Mouse (Mus musculus) left cerebral cortex, postnatal 25 days (tissue): ENCODE results near the gene Spred2. TPM values are rescaled to one million over a fixed set of nuclear protein-coding genes. Genes with fewer than 3 reads are reported as not detected.
A peak's percentile ranks its signal among the peaks of the same experiment; 100 is the strongest.

Experiments
- DNase-seq, 2 experiments: peaks; one replicate each; pipeline ENCODE4 v3.0.0; 2022; ENCODE audit warnings: low spot score in 2 of 2, mixed read lengths in 1 of 2
- intact Hi-C: fragments of 180-260 bp; cut with DNase I; formaldehyde crosslinking; loops from one replicate; pipeline ENCODE4 v1.15.1; 2025
- total RNA-seq, 2 experiments: library from RNA; stranded (reverse); gene quantifications; 2 replicates each; pipeline ENCODE4 v1.2.3; 2021

The Spred2 gene
- total RNA-seq, 2 experiments from 2014 or later, result 83.7 to 110 TPM

DNA sequence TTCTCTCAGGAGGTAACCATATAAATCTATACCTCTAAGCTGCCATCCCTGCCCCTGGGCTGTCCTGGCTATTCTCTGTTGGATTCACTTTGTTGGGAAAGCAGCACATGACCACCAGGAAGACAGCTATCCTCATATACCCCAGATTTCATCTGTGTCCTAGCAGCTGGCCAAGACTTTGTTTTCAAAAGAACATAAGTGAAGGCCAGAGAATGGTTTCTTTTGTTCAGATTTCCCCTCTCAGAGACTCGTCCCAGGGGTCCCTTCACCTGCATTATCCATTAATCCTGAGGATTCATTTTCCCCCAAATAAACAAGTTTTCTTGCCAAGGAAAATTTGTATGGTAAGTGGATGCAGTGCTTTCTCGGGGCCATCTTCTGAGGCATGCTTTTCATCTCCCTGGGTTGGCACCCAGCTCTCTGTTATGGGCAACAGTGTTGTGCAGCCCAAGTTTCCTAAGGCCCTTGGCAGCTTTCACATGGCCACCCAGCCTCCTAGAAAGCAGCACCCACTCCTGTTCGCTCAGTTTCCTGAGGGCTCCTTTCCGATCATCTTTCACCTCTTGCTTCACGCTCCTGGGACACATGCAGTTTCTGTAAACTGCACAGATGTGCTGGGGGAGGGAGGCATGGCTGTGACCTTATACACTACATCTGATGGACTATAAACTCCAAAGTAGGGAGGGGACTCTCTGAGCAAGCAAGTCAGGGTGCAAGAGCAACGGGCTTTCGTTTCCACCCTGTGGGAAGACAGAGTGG lies 49.0 kb downstream of the Spred2 start:
- intact Hi-C loops, result no loop called here
- no peak for DNase-seq

DNA sequence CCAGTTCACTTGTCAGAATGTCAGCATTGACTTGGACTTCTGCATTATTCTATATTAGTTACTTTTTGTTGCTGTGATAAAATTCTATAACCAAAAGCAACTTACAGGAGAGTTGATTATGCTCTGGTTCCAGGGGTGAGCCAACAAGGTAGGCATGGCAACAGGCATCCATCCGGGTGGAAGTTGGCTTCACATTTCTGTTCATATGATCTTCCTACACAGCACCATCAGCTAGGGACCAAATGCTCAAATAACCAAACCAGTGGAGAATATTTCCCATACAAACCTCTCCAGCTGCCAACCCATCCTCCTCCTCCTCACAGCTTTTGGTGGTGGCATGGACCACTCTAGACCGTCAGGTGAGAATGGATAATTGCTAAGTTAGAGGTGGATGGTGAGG lies 51.9 kb downstream of the Spred2 start:
- no peak for DNase-seq
- intact Hi-C loops, result no loop called here

DNA sequence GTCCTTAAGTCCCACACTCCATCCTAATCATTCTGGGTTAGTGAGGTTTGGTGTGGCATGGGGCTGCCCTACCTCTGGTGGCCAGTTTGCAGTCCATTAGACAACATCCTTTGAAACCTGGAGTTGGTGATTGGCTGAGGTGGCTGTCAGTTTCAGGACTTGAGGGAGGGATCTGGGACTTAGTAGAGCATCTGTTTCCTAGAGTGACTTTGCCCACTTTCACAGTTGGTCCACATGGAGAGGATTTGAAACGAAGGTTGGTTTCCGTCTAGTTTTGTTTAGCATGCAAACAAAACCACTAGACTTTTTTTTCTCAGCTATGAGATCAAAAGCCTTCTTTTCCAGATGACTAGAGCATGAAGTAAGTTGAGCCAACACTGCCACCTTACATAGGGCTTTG lies 53.5 kb downstream of the Spred2 start:
- DNase-seq, result peak in 1 of 2 experiments; percentile 33
- intact Hi-C loops, result no loop called here

DNA sequence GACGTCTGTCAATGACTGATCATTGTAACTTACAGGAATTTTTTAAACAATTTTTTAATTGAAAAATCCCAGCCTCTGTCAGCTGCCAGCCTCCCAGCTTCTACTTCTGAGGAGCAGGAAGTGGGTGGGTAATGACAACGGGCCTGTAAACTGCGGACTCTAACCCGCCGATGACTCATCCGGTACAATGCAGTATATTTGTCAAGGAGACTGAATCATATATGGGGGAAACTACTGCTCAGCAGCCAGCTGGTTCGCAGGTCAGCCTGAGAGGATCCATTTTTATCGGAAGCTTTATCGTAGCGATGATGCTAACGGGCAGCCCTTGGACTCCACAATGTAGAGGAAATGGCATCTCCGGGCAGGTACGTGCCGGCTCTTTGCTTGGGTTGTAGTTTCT lies 55.2 kb downstream of the Spred2 start:
- intact Hi-C loops, result no loop called here
- DNase-seq, result peak; percentile 59 to 88

DNA sequence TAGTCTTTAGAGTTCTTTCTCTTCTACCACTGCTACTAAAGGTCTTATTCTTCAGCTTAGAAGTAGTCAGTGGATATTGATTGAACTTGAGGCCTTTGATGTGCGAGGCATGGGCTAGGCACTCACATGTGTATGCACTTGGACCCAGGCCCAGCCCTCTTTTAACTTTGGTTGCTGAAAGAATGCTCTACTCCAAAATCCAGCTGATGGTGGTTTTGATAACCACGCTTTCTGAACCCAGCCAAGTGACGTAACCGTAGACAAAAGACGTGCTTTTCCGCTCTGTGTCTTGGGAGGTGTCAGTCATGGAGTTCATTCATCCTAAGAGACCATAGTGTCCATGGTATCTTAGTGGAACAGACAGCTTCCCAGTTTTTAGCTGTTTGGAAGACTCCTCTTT lies 57.9 kb downstream of the Spred2 start:
- intact Hi-C loops, result loop anchor here (5.0 kb wide), 2 partner anchors 55 kb away; no protein-coding TSS in a partner anchor

DNA sequence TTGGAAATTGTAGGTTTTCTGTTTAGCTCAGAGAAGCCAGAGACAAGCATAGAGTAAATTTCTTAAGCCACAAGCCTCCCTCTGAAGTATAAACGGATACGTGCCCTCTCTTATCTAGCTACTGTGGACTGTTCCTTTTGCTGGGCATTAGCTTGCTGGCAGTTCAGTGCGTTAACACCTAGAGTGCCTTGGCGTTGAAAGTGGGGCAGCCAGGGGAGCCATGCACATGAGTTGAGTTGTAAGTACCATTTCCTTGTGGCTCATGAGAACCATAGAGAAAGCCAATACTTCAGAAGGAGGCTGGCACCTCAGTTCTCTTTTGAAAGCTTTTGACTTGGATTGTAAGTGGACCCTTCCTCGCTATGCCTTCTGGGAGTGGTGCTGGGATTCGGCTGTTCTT lies 58.6 kb downstream of the Spred2 start:
- intact Hi-C loops, result loop anchor here (5.0 kb wide), 2 partner anchors 55 kb away; no protein-coding TSS in a partner anchor
- no peak for DNase-seq

More for the DNA sequence above, 57.9 kb downstream of the Spred2 start:
- no peak for DNase-seq

DNA sequence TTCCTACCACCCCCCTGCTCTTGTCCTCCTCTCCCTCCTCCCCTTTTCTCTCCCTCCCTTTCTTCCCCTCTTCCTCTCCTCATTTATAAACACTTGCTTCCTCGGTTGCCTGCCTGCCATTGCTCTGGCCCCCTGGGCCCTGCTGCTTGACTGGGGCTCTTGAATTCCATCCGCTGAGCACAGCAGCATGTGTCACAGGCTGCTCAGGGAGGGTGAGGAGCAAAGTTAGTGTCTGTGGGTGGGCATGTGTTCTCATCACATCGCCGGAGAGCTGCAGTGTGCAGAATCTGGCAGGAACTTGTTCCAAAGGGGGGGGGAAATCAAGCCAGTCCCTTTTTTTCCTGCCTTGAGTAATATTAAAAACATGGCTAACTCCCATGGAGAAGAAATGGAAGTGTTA lies 59.1 kb downstream of the Spred2 start:
- peak in 1 of 2 experiments; percentile 85 for DNase-seq
- intact Hi-C loops, result loop anchor here (5.0 kb wide), 2 partner anchors 54 to 56 kb away; no protein-coding TSS in a partner anchor

DNA sequence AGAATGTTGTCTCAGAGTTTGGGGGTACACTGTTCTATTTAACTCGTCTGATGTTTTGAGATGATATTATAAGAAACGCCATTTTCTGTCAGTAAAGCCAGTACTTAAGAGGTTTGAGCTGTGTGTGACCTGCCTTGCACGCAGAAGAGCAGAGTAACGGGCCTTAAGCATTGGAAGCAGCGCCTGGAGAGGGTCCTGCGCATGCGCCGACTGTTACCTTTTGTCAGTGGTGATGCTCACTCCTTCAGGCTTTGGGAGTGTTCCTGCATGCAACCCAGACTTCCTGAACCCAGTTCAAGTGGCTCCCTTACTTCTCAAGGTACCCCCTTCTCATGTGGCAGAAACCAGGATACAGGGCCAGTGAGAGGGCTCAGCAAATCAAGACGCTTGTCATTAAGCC lies 59.9 kb downstream of the Spred2 start:
- intact Hi-C loops, result loop anchor here (5.0 kb wide), 2 partner anchors 53 to 57 kb away; no protein-coding TSS in a partner anchor

DNA sequence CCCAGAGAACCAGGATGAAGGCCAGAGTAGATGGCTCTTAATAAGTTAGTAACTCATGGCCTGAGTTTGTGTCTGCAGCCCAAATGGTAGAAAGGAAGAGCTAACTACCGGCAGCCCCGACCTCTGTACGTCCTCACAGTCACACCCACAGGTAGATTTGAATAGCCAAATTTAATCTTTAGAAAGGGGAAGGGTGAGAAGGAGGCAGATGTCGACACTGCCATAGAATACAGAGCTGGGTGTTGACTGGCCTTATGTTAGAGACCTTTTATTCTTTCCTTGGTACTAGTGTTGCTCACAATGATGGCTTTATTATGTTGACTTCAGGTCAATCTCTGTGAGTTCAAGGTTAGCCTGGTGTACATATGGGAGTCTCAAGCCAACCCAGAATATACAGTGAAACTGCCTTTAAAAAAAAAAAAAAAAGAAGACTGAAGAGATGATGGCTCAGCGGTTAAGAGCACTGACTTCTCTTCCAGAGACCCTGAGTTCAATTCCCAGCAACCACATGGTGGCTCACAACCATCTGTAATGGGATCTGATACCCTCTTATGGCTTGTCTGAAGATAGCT lies 61.2 kb downstream of the Spred2 start:
- DNase-seq, result no peak
- intact Hi-C loops, result no loop called here

More for the DNA sequence above, 59.9 kb downstream of the Spred2 start:
- no peak for DNase-seq

DNA sequence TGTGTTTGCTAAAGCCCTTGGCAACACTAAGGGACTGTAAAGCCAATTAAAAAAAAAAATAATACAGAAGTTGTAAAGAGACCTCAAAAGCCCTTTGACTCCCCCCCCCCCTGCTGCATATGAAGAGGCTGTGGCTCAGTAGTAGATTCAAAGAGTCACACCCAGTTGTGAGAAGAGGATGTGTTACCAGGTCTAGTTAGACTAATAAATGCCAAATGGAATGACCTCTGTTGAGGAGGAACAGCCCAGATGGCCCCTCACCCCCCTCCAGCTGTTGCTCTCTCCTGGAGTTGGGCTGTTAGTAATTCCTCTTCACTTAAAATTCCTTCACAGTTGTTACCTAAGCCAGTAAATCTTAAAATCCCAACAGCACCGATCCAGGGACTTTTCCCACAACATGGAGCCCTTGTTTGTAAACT lies 62.3 kb downstream of the Spred2 start:
- intact Hi-C loops, result no loop called here
- no peak for DNase-seq

DNA sequence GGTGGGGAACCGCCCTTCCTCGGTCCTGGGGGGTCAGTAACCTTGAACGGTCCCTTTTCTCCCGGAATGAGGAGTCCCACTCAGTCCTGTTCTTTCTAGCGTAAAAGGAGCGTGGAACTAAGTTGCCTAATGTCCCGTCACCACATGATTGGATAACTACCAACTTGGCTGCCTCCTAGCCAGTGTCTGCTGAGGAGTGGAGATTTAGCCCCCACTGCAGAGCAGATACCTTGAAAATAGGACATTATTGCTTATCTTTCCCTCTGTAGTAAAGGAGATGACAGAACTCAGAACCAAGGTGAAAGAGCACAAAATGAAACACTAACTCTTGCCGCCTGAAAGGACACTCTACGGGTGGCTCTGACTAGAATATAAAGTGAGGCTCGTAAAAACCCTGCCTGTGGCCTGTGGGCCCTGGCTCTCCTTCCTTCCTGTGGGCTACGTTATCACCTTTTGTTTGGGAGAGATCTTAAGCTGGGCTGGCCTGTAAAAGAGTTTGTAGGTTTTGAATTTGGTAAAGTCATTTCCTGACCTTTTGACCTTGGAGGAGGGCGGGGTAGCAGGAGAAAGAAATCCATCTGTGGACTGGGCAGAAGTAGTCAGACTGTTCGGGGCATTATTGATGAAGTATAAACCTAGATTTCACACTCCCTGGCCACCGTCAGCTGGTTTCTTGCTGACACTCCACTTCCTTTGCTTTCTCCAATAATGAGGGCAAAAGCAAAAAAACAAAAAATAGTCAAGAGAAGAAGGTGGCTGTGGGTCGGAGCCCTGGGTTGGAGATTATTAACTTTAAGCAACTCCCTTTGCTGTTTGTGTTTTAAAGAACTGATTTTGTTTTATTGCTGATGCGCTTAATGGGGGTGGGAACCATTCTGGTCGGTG lies 62.9 kb downstream of the Spred2 start:
- DNase-seq, result no peak
- intact Hi-C loops, result no loop called here

DNA sequence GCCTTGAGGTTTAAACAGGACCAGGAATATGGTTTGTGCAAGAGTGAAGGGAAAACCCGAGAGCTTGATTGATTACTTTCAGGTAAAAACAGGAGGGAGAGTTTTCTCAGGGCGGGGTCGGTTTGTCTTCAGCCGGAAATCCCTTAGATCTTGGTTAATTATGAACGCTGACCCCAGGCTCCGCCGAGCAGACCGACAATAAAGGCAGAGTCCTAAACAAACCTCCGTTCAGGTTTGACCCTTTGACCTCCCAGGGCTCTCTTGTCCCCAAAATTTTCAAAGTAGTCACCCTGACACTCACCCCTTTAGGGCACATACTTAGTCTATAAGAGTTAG lies 63.5 kb downstream of the Spred2 start:
- intact Hi-C loops, result no loop called here
- no peak for DNase-seq

DNA sequence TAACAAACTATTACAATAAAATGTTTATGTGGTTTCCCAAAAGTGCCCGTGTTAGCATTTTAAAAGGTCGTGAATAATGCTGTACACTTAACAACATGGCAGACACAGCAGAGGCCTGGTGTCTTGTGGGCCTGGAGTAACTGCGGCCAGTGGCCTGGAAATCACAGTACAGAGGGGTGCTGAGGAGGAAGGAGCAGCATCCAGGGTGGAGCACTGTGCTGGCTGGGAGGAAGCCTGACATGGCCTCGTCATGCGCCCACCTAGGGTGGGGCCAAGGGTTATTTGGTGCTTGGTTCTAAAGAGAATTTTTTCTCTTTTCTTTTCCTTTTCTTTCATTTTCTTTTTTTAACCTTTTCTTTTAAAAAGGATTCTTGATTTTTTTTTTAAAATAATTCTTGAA lies 64.0 kb downstream of the Spred2 start:
- no peak for DNase-seq
- intact Hi-C loops, result no loop called here

DNA sequence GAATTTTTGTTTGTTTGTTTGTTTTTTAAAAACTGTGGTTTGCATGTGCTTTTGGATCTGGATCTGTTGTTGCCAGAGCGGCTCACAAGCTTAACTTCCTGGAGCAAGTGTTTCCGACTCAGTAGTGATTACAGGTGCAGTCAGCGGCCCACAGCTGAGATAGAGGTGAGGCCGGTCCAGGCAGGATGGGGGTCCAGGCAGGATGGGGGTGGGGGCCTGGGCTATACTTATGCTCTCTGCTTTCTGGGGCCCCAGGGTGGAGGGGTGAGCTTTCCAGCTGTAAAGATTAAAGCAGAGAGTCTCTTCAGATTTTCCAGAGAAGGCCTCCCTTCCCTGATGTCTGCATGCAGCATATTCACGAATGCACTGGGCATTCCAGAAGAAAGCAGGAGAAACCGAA lies 64.5 kb downstream of the Spred2 start:
- no peak for DNase-seq
- intact Hi-C loops, result no loop called here

DNA sequence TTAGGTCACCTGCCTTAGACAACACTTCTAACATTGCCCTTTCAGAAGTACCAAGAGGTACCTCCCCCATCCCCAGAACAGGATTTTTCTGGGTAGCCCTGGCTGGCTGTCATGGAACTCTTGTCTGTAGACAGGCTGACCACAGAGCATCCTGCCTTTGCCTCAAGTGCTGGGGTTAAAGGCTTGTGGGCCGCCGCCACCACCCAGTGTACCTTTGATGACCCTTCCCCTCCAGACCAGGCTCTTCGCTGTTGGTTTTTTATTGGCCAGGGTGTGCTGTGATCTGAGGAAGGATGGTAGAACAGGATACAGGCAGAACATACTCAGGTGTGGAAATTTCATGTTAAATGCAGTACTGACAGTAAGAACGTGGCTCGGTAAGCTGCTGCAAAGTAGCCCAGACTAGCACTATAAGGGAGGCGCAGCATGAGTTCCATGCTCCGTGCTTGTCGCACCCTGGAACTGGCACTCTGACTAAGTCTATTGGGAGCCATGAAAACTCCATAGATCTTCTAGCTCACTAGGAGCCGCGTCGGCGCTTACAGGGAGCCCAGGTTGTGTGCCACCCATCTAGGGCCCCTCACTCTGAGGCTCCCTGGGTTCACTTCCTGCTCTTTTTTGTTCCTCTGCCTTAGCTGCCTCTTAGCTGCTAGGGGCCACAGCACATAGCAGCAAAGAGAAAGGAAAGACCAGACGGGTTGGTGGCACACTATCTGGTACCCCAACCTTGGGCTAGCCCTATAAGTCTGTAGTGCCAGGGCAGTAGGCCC lies 65.2 kb downstream of the Spred2 start:
- intact Hi-C loops, result no loop called here
- no peak for DNase-seq

DNA sequence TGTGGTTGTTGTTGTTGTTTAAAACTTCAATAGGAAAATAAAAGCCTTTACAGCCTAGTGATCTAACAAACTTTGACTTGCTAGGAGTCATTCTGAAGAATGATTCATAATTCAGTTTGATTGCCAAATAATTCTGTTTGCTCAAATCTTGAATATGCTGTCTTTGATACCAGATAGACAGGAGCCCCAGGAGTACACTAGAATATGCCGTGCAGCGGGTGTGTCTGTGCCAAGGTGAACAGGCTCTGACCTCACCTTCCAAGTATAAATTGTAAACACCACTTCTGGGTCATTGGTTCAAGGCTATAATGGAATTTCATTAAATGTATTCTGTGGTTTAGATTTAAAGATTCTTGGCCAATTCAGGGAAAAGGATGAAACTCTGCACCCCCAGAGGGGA lies 66.6 kb downstream of the Spred2 start:
- DNase-seq, result no peak
- intact Hi-C loops, result no loop called here

DNA sequence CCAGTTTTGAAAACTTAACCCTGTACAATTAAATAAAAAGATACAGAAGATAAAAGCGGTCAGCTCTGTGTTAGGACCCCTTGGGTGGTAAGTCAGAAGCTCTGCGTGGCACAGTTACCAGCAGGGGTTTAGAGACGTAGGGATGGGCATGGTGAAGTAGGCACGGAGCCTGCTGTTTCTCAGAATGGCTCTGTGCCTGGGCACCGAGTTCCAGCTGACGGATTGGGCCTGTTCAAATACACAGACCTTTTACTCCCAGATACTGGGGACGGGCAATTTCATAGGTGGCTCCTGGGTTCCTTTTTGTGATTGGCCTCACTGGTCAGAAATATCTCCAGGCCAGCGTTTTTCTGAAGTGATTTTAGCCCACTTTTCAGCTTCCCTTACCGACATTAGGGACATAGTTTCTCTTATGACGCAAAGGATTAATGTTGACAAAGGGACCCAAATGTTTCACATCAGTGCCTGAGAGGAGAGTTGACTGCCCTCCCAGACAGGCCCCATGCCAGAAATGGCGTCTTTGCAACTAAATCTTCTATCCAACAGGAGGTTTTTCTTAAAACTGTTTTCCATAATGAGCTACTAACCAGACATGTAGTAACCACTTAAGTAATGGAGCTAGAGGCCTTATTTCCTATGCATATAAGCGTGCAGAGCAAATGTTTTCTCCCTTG lies 67.3 kb downstream of the Spred2 start:
- no peak for DNase-seq
- intact Hi-C loops, result no loop called here

DNA sequence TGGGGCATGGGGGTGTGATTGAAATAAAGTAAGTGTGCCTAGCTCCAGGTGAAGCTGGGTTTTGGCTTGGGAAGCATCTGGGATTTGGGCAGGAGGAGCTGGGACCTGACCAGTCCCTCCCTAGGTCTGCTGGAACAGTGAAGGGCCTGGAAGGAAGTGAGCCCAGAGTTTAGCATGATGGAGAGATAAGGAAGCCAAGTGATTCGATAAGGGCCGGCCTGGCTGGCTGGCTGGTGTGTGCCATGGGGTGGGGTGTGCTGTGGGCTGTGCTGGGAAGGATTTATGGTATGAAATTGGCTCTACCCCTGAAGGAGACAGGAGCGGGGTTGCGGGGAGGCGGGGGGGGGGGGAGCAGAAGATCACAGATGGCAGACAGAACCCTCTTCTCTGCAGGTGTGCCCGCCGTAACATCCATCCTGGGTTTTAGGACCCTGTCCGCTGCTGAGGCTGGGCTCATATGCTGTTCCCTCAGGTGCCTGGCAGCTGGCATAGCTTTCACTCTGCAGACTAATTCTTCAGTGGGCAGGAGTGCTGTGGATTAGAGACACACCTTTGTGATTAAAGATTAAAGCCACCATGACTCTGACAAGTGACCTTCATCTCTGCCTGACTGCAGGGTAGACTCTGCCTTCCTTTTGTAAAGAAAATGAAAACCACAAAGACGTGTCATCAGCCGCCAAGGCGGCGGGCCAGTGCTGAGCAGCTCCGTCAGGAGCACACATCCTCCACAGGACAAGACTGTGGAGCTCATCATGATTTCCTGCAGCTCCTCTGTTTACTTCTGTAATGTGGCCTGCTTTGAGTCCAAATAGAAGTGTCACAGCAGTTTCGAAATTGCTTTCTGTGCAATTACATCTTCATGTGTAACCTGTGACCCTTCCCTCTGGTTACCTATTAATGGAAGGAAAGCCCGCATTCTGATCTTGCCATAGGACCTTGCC lies 68.4 kb downstream of the Spred2 start:
- intact Hi-C loops, result no loop called here
- DNase-seq, result no peak
